Mouse (Mus musculus): Measurements from ENCODE around the gene Setd4. TPM values are rescaled to one million over a fixed set of nuclear protein-coding genes. Genes with fewer than 3 reads are reported as not detected.

Setd4 gene
- total RNA-seq, 4 experiments from 2014 or later, result 10.7 to 12.3 (median 10.9) TPM

DNA sequence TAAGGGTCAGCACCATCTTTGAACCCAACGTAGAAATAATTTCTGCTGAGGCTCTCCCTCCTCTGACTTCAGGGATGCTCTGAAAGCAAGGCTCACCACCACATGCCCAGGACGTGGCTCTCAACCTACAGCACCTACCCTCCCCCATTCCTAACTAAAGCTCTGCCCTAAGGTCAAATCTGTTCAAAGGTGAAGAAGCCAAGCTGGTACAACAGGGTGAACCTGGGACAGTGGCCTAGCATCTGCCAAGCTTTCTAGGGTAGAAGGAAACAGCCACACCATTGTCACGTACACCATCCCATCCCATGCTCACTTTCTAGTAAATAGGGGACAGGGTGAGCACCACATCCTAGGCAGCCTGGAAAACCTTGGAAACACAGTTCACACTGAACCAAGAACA, 11.2 kb downstream of the Setd4 start:
- DNase-seq (ENCODE audit: low spot score in 2 of 2), result no peak

DNA sequence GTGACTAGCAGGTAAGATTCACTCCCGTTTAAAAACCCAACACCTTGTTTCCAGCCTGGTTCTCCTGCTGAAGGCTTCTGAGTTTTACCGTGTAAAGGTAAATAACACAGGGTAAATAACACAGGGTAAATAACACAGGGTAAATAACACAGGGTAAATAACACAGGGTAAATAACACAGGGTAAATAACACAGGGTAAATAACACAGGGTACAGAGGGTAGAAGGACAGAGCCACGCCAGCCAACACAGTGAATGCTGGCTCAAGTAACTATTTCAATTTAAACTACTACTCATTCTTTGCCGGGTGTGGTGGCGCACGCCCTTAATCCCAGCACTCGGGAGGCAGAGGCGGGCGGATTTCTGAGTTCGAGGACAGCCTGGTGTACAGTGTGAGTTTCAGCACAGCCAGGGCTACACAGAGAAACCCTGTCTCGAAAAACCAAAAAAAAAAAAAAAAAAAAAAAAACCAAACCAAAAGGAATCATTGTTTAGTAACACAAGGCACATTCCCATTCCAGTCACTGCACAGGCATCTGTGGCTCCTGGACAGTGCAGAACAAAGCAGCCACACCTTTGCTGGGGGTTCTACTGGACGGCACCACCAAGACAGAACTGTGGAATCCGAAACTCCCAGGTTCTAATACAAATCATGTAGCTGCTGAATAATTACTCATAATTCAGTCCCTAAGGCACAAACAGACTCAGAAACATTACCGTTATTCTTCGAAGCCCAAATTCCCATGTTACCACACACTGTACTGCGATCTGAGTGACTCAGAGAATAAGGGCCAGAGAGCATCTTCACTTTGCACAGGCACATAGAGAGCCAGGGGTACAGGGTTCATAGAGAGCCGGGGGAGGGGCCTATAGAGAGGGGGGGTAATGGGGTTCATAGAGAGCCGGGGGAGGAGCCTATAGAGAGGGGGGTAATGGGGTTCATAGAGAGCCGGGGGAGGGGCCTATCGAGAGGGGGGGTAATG, 12.1 kb downstream of the Setd4 start:
- DNase-seq (ENCODE audit: low spot score in 2 of 2), result no peak

DNA sequence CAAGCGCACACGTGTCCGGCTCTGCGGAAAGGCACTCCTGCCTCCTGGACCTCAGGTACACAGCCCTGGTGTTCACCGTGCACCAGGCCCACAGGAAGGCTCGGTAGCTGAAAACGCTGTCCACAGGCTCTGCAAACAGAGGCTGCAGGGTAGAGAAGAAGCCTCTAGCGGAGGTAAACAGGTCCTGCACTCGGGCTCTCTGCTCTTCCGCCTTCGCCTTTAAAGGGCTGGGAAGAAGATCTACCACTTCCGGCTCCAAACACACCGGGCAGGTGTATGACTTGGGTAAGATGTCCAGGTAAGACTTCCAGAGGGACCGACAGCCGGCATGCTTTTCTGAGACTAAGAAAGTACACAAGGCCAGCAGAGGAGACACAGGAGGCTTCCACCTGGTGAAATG, 12.9 kb downstream of the Setd4 start:
- no peak for DNase-seq (ENCODE audit: low spot score in 2 of 2)

GRCm38 (mm10) chr16:93588281-93588680, 15.6 kb downstream of the Setd4 start:
- no peak for DNase-seq (ENCODE audit: low spot score in 2 of 2)

GRCm38 (mm10) chr16:93586382-93586781, 17.5 kb downstream of the Setd4 start:
- DNase-seq (ENCODE audit: low spot score in 2 of 2), result no peak

DNA sequence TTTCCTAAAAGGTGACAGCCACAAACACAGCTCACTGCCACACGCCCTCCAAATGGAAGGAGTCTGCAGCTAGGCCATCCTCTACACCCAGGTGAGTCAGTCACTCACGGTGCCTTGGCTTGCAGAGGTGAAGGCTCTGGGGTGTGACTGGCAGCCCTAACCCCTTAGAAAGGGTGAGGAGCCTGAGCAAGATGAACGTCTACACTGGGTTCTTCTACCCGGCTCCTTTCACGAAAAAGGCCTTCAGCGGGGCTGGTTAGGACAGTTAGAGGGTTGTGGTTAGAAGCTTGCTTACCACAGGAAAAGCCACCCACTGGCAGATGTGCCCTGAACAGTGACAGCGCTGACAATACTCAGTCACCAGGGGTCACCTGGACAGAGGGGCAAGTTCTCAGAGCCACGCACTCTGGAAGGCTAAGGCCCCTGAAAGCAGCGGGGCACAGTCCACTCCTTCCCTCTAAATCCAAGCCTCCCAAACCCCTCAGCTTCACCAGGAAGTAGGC, 18.1 kb downstream of the Setd4 start:
- no peak for DNase-seq (ENCODE audit: low spot score in 2 of 2)

DNA sequence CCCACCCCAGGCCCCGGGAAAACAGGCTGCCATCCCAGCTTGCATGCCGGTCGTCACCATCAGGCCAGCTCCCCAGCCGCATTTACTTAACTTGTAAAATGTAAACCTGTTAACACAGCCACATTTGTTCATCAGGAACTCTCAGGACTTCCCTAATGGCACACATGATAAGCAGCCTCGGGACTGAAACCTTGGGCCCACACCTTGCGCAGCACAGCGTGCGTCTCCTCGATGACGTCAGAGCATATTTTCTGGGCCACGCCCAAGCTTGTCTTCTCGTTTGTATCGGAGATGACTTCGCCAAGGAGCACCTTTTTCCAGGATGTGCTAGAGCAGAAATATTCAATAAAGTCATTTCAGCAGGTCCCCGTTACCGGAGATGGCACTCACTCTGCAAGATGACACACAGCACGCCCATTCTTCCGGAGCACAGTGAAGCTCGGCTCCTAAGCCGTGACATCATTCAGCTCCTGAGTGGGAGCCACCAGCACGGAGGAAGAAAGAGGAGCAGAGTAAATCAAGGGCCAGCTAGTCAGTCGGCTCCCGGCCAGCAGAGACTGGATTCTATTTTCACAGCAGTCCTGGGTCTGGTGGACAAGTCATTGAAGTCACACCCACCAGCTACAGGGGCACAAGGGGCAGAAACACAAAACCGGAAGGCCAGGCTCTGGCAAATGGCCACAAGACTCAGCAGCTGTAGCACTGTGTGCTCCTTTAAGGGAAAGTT, 18.7 kb downstream of the Setd4 start:
- DNase-seq (ENCODE audit: low spot score in 2 of 2), result no peak

DNA sequence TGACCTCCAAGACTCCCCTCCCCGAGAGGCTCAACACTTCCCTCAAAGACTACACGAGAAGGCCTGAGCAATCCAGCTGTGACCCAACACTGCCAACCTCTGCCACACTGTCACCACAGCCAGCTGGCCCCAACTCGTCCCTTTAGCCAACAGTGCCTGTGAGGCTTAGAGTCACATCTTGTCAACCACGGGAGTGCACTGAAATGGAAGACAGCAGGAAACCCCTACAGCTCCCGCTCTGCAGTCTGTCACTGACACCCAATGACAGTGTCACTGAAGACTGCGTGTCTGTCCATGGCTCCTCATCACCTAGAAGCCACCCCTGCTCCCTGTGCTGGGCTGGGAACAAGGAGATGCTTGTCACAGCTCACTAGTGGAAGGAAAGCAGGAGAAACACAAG, 22.7 kb downstream of the Setd4 start:
- no peak for DNase-seq (ENCODE audit: low spot score in 2 of 2)

- no peak for DNase-seq (ENCODE audit: low spot score in 2 of 2)
Measured at GRCm38 (mm10) chr16:93578346-93579005, 25.4 kb downstream of the Setd4 start.

- DNase-seq (ENCODE audit: low spot score in 2 of 2), result peak in 1 of 2 experiments; percentile 87
Measured at GRCm38 (mm10) chr16:93576412-93577082, 27.3 kb downstream of the Setd4 start.

- DNase-seq (ENCODE audit: low spot score in 2 of 2), result no peak
Measured at GRCm38 (mm10) chr16:93575574-93575973, 28.3 kb downstream of the Setd4 start.

DNA sequence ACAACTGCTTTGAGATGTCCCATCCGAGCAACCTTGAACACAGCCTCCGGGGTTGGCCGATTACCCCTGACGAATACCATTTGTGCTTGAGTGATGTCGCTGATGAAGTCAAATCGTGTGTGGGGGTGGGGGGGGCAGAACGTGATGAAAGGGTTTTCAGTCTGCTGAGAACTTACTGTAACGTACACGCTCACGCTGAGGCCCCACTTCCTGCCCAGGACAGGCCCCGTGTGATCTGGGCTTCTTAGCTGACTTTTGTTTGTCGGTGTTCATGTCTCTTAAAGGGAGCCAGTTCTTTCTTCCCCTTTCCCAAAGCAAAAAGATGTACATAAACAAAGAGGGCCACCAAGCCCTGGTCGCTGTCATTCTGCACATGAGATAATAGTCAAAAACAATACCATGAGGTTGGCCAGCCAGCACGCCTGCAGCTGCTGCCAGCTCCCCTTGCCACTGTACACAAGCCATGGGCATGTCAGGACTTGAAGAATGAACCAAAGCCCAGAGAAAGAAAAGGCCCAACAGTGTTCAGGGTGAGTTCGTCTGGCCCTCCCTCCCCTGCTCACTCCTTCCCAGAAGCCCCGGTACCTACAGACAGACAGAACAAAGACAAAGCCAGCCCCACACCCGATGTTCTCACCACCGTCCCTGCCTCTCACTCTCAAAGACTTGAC, 29.2 kb downstream of the Setd4 start:
- no peak for DNase-seq (ENCODE audit: low spot score in 2 of 2)

GRCm38 (mm10) chr16:93573434-93573833, 30.4 kb downstream of the Setd4 start:
- no peak for DNase-seq (ENCODE audit: low spot score in 2 of 2)

GRCm38 (mm10) chr16:93572383-93572782, 31.5 kb downstream of the Setd4 start:
- DNase-seq (ENCODE audit: low spot score in 2 of 2), result no peak

GRCm38 (mm10) chr16:93558499-93558898, 45.4 kb downstream of the Setd4 start:
- no peak for DNase-seq (ENCODE audit: low spot score in 2 of 2)

- DNase-seq (ENCODE audit: low spot score in 2 of 2), result no peak
Measured at GRCm38 (mm10) chr16:93557646-93558045, 46.2 kb downstream of the Setd4 start.

GRCm38 (mm10) chr16:93552686-93553513, 51.0 kb downstream of the Setd4 start:
- DNase-seq (ENCODE audit: low spot score in 2 of 2), result no peak

DNA sequence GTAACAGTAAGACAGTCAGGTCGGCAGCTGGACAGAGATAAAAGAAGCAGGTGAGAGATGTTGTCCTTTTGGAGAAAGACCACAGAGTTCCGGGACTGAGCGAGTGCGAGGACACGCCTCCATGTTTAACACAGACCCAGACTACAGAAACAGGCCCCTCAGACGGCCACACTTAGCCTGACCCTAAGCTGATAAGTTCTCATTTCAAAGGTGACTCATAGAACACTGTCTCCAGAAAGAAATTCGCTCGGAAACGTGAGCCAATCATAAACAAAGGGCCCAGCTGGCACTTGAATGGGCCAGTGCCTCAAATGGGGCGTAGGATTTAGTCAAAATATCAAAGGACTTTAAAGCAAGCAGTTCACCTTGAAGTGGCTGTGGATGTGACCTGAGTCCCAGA, 54.6 kb downstream of the Setd4 start:
- no peak for DNase-seq (ENCODE audit: low spot score in 2 of 2)

DNA sequence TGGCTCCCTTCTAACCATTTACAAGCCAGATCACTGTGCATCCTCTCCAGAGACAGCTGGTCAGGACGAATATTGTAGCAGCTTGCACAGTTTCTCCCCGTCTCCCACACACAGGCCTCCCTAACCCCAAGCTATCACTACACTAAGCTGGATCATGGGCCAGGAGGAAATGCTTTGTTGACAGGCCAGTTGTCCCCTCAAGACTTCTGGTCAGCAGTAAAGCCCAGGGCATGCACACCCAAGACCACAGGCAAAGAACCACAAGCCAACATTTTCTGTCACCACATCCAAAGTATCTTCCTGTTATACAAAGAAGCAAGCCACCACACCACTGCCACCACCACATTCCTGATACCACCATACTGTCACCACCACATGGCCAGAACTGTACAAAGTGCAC, 55.8 kb downstream of the Setd4 start:
- DNase-seq (ENCODE audit: low spot score in 2 of 2), result no peak

DNA sequence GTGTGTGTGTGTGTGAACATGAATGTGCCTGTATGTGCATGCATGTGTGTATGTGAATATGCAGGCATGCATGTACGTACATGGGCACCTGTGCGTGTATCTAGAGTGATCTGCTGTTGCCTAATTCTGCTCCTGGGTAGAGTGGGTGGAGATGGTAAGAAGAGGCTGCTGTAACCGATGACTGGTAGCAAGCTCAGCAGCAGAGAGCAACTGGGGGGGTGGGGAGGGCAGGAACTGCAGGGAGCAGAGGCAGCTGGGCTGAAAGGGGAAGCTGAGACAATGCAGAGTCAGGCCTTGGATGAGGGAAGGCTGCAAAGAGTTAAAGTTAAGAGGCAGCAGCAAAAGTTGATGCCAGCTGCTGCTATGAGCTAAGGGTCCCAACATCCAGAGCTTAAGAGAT, 56.7 kb downstream of the Setd4 start:
- DNase-seq (ENCODE audit: low spot score in 2 of 2), result no peak
